Mouse (Mus musculus) adipocyte (in vitro differentiated cells): Measurements from ENCODE around the gene Zmynd11.
"Not testable (repeated sequence)": the region's sequence is repeated elsewhere in the genome, so short reads cannot be mapped to it uniquely, and the experiment has no call there.

Experiments
- DNase-seq: peaks from one replicate; pipeline ENCODE4 v3.0.0-alpha.2; 2016; ENCODE audit warnings: low spot score

The Zmynd11 gene

DNA sequence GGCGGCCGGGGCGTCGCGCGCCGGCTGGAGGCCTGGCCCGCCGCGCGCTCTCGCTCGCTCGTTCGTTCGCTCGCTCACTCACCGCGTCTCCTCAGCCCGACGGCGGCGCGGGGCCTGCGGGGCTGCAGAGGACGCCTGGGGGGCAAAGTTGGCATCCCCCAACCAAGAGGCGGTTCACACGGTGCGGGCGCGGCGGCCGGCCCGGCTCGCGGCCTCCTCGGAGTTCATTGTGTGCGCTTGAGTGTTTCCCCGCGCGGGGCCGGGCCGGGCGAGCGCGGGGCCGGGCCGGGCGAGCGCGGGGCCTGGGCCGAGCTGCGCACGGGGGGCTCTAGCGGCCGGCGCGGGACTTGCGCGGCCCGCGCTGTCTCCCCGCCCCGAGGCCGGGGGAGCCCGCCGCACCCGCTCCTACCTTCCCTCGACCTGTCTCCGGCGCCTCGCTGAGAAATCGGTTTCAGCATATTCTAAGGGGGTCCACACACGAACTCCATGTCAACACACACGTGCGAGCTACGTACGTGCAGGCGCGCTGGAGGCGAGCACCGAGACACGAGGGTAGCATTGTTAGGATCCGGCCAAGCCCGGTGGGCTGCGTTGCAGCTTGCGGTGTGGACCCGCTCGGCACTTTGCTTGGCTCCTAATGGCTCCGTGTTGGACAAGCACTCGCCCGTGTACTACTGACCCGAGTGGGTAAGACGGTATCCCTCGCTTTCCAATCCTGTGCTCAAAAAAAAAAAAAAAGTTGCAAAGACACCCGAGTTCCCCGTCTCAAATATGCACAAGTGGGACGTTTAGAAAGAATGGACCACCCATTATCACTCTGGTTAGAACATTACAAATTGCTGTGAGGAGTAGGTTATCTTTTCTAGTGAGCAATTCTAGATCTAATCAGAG, at the start of gene Zmynd11:
Gene Zmynd11 (minus strand): TSS at position 685 of the 891 bp plus-strand sequence.
- peak; percentile 34 for DNase-seq

GRCm38 (mm10) chr13:9795889-9796631, 30.9 kb upstream of the Zmynd11 start:
- no peak for DNase-seq

GRCm38 (mm10) chr13:9786050-9786449, 20.9 kb upstream of the Zmynd11 start:
- DNase-seq, result no peak

- DNase-seq, result no peak
Observed at GRCm38 (mm10) chr13:9783717-9784116, 18.6 kb upstream of the Zmynd11 start.

- no peak for DNase-seq
Observed at GRCm38 (mm10) chr13:9775901-9776300, 10.8 kb upstream of the Zmynd11 start.

- no peak for DNase-seq
Observed at GRCm38 (mm10) chr13:9774077-9774476, 8.9 kb upstream of the Zmynd11 start.

GRCm38 (mm10) chr13:9767279-9767678, 2.1 kb upstream of the Zmynd11 start:
- peak; percentile 28 for DNase-seq

DNA sequence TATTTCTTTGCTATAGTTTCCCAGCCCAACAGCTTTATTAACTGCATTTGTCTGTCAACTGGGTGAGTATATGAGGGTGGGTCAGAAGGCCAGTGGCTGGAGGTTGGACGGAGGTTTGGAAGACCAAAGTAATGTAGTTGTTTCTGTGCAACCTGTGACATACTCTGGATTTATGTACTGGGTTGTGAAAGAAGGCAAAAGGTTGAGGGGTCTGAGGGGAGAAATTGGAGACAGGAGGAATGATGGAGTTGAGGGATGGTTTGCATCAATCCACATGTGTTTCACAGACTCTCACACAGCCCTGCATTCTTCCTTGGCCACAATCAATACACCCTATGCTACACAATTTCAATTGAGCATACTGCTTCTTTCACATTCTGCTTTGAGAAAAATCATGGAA, 1.4 kb upstream of the Zmynd11 start:
- no peak for DNase-seq

DNA sequence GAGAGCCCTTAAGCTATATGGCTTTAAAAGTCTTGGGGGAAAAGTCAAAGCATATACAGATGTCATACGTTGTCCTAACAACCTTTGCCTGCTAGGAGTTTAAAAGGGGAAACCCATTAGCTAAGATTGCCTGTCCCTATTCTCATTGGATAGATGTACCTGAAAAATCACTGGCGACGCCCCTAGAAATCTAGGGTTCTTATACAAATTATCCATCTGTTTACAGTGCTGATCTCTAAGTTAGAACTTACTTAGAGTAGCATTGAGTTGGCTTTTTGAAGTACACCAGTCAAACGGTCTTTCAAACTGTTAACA, 364 bp upstream of the Zmynd11 start:
- no peak for DNase-seq

DNA sequence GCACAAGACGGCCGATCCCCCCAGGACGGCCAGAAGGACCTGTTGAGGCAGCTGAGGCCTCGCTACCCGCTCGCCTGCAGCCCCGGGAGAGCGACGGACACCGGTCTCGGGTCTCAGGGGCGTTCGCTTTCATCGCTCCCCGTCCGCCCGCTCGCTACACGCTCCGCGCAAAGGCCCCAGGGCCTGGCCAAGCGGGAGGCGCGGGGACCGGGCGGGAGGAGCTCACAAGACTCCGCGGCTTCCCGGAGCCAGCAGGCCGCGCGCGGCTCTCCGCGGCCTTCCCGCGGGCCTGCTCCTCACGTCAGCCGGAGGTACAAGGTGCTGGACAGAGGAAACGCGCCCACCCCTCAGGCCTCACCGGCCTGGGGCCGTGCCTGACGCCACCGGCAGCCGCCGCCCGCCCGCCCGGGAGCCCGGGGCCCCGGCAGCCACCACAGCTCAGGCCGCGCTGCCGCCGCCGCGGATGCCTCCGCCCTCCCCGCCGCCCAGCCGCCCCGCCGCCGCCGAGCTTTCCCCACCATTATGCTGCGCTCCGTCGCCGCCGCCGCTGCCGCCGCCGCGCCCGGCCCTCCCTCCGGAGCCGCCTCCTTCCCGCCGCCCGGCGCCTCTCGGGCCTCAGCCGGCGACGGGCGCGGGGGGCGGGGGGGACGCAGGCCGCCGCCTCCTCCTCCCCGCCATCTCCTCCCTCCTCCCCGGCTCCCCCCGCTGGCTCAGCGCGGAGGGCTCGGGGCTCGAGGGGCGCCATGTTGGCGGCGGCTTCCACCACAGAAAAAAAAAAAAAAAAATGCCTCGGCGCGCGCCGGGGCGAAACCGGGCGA, 1.1 kb downstream of the Zmynd11 start:
- peak; percentile 53 for DNase-seq

GRCm38 (mm10) chr13:9763100-9763827, 1.9 kb downstream of the Zmynd11 start:
- DNase-seq, result peak; percentile 50

DNA sequence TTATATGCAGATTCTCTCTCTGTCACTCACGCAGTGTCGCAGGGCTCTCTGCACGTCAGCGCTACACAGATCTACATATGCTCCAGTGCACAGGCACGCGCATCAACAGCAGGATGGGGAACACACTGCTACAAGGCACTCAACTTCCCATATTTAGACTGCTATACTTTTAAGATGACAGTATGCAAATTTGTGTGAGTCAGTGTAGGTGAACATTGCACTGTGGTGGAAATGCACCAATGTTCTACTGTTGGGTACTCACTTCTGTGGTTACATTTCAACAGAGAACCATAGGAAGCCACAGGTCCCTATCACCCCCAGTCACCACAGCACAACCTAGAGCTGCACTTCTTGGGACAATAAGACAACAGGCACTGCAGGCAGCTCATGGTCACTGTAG, 5.1 kb downstream of the Zmynd11 start:
- DNase-seq, result no peak

- no peak for DNase-seq
Observed at GRCm38 (mm10) chr13:9757842-9758491, 7.2 kb downstream of the Zmynd11 start.

DNA sequence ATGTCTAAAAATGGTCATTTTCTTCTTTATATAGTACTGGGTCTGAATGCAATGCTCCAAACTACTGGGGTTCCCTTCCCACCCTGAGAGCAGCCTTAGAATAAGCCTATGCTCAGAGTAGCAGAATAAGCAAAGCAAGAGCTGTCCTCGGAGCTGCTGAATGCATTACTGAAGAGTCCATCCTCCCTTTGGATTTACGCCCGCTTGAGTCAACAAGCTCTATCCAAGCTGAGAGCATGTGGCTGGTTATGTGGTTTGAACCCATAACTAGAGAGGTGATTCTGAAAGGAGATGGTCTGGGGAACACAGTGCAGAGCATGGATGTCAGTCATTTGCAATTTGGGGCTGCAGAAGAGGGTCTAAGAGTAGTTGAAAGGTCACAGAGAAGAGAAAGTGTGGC, 11.4 kb downstream of the Zmynd11 start:
- DNase-seq, result no peak

DNA sequence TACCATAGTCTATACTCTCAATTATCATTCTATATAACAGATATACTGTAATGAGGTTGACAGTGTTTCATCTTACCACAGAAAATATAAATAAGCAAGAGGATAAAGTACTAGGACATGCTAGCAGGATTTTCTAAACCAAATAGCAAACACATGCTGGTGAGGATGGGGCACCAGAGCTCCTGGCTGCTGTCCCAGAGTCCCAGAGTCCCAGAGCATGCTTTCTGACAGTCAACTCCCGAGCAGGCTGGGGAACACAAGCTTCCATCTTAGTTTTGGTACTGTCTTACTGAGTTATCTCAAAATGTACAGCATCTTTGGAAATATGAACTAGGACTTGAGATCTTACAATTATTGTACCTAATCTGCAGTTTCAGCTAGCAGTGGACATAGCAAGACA, 14.8 kb downstream of the Zmynd11 start:
- peak; percentile 48 for DNase-seq

GRCm38 (mm10) chr13:9749796-9750195, 15.3 kb downstream of the Zmynd11 start:
- DNase-seq, result peak; percentile 30

- DNase-seq, result no peak
Observed at GRCm38 (mm10) chr13:9738190-9738589, 26.9 kb downstream of the Zmynd11 start.

DNA sequence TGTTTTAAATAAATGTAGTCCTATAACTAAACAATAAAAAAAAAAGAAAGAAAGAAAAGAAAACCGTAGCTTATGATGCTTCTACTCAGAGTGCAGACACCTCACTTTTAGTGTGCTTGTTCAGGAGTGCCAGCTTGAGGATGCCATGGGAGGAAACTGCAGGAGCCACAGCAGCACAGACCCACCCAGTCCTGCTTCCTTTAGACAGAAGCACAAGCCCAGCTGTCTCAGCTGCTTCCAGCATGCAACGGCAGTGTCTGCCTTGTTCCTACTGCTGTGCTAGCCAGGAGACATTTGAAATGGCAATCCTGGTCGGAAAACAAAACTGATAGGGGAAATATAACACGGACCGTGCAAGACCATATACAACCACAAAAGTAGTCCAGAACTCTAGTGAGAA, 28.1 kb downstream of the Zmynd11 start:
- DNase-seq, result no peak

GRCm38 (mm10) chr13:9732262-9732661, 32.9 kb downstream of the Zmynd11 start:
- DNase-seq, result not testable (repeated sequence)

DNA sequence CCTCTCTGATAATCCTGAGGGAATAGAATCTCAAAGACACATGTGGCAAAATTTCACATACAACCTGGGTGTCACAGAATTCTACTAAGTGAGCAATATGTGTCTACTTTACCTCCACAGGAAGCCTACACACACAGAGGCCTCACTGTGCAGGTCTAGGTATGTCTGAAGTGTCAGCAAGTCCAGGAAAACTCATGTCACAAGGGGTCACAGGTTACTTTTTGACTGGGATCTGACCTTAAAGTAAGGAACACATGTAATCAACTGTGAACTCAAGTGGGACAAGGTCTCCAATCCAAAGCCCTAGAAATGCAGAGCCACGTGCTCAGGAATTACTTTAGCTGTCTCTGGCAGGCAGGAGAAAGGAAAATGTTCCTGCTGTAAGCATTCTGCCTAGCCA, 36.1 kb downstream of the Zmynd11 start:
- no peak for DNase-seq

GRCm38 (mm10) chr13:9715224-9715623, 49.9 kb downstream of the Zmynd11 start:
- DNase-seq, result no peak
